Mouse (Mus musculus) liver, adult 2 months (tissue): ENCODE data around the gene Tnfaip8l3.

Experiments
- CTCF ChIP-seq: fragments of 200-500 bp; IDR thresholded peaks from 2 replicates; pipeline ENCODE4 v1.5.1; 2011; ENCODE audit warnings: low read depth, low read length, control low read depth
- POLR2A ChIP-seq: fragments of 200-500 bp; IDR thresholded peaks from 2 replicates; pipeline ENCODE4 v1.6.1; 2011; ENCODE audit warnings: low read length, control low read depth; ENCODE audit not compliant: insufficient read depth; ENCODE audit errors: extremely low read depth

DNA sequence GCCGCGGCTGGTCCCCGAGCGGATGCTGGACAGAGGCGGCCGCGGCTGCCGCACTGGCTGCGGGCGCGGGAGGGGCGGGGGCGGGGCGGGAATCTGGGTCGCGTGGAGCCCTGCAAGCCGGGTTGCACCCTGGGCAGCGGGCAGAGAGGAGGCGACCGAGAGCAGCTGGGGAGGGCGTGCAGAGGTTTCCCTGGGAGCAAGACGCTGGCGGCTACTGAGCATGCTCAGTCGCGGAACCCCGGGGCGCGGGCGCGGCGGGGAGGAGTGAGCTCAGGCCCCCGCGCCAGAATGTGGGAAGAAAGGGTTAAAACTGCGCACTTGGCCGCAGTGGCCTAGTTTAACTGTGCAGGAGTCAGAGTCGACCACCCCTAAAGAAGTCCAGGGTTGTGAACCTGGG is 93.1 kb downstream of the Tnfaip8l3 start, which contains the start of gene Elmod1:
- TF ChIP-seq CTCF (no peak), POLR2A (no peak)
